Mouse (Mus musculus) left cerebral cortex, postnatal 10 days (tissue): Measurements from ENCODE around the gene Ptger1. TPM values are rescaled to one million over a fixed set of nuclear protein-coding genes. Genes with fewer than 3 reads are reported as not detected.
A peak's percentile ranks its signal among the peaks of the same experiment; 100 is the strongest.

Source experiments
- DNase-seq, 2 experiments: peaks; one replicate each; pipeline ENCODE4 v3.0.0; 2021 to 2022; ENCODE audit warnings: low spot score in 2 of 2, mixed read lengths in 1 of 2; ENCODE audit errors: extremely low spot score in 1 of 2
- intact Hi-C: fragments of 180-260 bp; cut with DNase I; formaldehyde crosslinking; loops from one replicate; pipeline ENCODE4 v1.15.1; 2025
- total RNA-seq, 2 experiments: library from RNA; stranded (reverse); gene quantifications; 2 replicates each; pipeline ENCODE4 v1.2.3; 2021

Gene Ptger1
- total RNA-seq, result under 1 TPM; 0.71 to 0.77 TPM

GRCm38 (mm10) chr8:83665969-83666865, at the start of gene Ptger1:
Gene Ptger1, plus strand, starts transcription at chr8:83666678.
- DNase-seq, result peak in 1 of 2 experiments; percentile 76
- intact Hi-C loops, result no loop called here

DNA sequence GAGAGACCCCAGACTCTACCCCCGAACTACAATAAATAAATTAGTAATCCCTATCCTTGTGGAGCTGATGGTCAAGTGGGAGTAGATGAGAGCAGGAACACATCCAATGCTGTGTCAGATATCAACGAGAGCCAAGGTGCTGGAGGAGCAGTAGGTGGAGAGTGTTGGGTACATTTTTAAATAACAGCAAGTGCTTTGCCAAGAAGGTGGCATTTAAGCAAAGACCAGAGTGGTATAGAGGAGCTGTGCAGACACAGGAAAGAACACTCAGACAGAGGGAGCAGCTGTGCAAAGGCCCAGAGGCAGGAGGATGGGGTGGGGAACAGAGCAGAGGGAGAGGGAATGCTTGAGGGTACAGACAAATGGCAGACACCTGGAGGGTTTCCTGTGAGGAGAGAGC, 49.4 kb upstream of the Ptger1 start:
- no peak for DNase-seq

GRCm38 (mm10) chr8:83618566-83618965, 47.9 kb upstream of the Ptger1 start:
- intact Hi-C loops, result no loop called here

More for the DNA sequence above, 49.4 kb upstream of the Ptger1 start:
- intact Hi-C loops, result no loop called here

DNA sequence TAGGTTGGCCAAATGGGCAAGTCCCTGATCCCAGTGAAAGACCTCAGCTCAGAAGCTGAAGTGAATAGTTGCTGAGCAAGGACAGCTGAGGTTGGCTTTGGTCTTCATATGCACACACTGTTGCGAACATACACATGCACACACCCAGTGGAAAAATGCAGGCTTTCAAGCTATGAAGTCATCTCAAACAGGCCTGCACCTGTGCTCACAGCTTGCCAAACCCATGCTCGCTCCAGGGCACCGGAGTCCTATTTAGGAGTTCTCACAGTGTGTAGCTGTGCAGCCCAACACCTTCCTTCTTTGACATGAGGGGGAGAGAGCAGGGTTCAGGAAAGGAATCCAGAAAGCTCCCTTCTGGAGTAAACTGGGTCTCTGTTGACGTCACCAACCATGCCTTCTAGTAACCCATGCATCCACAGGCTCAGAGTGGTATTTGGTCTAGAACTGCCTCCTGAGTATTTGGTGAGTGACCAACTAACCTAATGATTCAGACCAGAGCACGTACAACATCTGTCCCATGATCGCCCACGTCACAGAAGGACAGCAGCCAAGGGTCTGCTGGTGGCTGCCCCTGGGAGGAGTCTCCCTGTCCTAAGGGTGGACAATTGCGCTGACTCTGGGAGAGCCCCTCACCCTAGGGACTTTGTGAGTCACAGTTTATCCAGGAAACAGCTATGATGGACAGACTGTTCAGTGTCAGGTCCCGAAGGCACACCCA, 46.8 kb upstream of the Ptger1 start:
- intact Hi-C loops, result no loop called here
- no peak for DNase-seq

More at GRCm38 (mm10) chr8:83618566-83618965, 47.9 kb upstream of the Ptger1 start:
- no peak for DNase-seq

- intact Hi-C loops, result no loop called here
- no peak for DNase-seq
These were observed 44.6 kb upstream of the Ptger1 start for GRCm38 (mm10) chr8:83621691-83622388.

- intact Hi-C loops, result no loop called here
- DNase-seq, result peak; percentile 81 to 92
These were observed 44.0 kb upstream of the Ptger1 start for GRCm38 (mm10) chr8:83622389-83622989.

- no peak for DNase-seq
- intact Hi-C loops, result no loop called here
These were observed 42.9 kb upstream of the Ptger1 start for GRCm38 (mm10) chr8:83623549-83623948.

- DNase-seq, result no peak
- intact Hi-C loops, result no loop called here
These were observed 41.7 kb upstream of the Ptger1 start for GRCm38 (mm10) chr8:83624739-83625138.

- intact Hi-C loops, result no loop called here
- DNase-seq, result no peak
These were observed 40.7 kb upstream of the Ptger1 start for GRCm38 (mm10) chr8:83625676-83626299.

DNA sequence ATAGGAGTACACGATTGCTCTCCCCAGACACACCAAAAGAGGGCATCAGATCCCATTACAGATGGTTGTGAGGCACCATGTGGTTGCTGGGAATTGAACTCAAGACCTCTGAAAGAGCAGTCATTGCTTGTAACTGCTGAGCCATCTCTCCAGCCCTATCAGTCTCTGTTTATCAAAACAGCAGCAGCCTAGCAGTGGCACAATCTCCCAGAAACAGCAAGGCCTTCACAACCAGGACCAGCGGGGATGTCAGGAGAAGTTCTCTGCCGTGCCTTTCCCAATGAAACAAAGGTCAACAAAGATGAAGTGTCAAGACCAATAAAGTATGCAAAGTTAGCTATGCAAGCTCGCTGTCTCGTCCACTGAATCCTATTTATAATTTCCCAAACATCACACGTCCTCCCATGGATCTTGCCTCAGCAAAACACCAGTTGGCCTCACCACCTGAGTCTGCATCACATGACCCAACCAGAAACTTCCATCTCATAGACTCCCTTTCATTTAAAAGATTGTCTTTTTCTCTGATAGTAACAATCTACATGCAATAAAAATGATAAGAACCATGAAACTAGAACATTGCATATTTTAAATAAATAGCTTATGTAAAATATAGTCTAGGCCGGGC, 34.3 kb upstream of the Ptger1 start:
- intact Hi-C loops, result no loop called here

GRCm38 (mm10) chr8:83638856-83639255, 27.6 kb upstream of the Ptger1 start:
- intact Hi-C loops, result no loop called here
- no peak for DNase-seq

More for the DNA sequence above, 34.3 kb upstream of the Ptger1 start:
- DNase-seq, result no peak

DNA sequence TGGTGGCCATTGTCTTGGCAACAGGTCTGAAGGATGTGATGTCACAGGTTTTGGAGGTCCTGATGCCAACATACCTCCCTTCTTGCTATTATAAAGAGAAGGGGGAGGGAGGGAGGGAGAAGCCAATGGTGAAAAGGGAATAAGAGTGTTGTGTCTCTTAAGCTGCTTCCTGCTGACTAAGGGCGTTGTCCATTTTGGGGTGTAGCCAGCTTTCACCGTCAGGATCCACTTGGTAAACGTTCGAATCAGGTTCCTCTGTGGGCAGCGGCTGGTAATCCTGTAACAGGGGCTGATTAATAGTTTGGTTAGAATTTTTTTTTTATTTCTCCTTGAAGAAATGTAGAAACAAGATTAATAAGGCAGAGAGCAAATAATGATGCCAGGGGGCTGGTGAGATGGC, 26.8 kb upstream of the Ptger1 start:
- DNase-seq, result no peak
- intact Hi-C loops, result no loop called here

DNA sequence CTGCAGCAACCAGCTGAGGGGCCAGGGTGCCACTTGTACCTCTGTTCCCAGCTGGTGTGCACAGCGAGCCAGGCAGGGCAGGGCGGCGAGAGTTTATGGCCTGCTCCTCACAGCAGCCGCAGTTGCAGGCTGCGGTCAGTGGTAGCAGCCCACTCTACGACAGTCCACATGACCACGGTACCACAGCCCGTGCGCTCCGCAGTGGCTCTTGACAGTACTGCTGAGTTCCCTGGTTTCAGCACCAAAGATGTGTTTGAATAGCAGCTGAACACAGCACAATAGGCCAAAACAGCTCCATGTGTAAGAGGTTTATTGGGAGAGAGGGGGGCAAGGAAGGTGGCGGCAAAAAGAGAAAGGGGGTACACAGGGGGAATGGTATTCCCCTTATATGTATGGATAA, 19.0 kb upstream of the Ptger1 start:
- no peak for DNase-seq
- intact Hi-C loops, result no loop called here

DNA sequence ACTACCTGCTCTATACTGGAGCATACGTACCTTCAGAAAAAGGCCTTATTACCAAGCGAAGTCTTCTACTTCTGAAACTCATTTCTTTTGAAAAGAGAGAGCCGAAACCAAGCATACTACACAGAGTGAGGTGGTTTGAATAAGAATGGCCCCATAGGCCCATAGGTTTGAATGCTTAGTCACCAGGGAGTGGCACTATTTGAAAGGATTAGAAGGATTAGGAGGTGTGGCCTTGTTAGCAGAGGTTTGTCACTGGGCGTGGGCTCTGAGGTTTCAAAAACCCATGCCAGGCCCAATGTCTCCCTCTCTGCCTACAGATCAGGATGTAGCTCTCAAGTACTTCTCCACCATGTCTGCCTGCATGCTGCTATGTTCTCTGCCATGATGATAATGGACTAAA, 18.4 kb upstream of the Ptger1 start:
- intact Hi-C loops, result no loop called here
- no peak for DNase-seq

- intact Hi-C loops, result no loop called here
- no peak for DNase-seq
These were observed 16.8 kb upstream of the Ptger1 start for GRCm38 (mm10) chr8:83649699-83650098.

- intact Hi-C loops, result no loop called here
- peak; percentile 96 to 98 for DNase-seq
These were observed 14.3 kb upstream of the Ptger1 start, which contains the start of gene Gipc1 for GRCm38 (mm10) chr8:83652030-83652743. Gene Gipc1, plus strand, starts transcription at chr8:83652677.
